Mouse (Mus musculus) CH12.LX (cell line): ENCODE data around the gene Cacng4. TPM values are rescaled to one million over a fixed set of nuclear protein-coding genes. Genes with fewer than 3 reads are reported as not detected.
A peak's percentile ranks its signal among the peaks of the same experiment; 100 is the strongest.

ENCODE experiments used
- DNase-seq: peaks from one replicate; pipeline ENCODE4 v3.0.0-alpha.2; 2013; ENCODE audit errors: extremely low read depth
- H3K27ac ChIP-seq: 2 replicates; pipeline ENCODE4 v1.5.1; 2012; ENCODE audit warnings: low read depth, mild to moderate bottlenecking, control low read depth, moderate library complexity; ENCODE audit not compliant: insufficient read depth
- H3K27me3 ChIP-seq: replicated peaks from 2 replicates; pipeline ENCODE3; 2012; ENCODE audit warnings: inconsistent platforms
- H3K36me3 ChIP-seq, 2 experiments: replicated peaks in 1 of 2; 2 replicates each; pipeline versions ENCODE3 to v1.6.1; 2012; ENCODE audit warnings: inconsistent platforms in 1 of 2, low read length in 1 of 2, mild to moderate bottlenecking in 1 of 2, mixed read lengths in 1 of 2, moderate library complexity in 1 of 2; ENCODE audit not compliant: control insufficient read depth in 1 of 2, insufficient read depth in 1 of 2
- H3K4me1 ChIP-seq, 2 experiments: 2 replicates each; pipeline ENCODE4 v1.6.1; 2012; ENCODE audit warnings: inconsistent platforms in 1 of 2, moderate library complexity in 1 of 2; ENCODE audit not compliant: insufficient read depth in 2 of 2, control insufficient read depth in 1 of 2
- H3K4me2 ChIP-seq: 2 replicates; pipeline ENCODE4 v1.6.1; 2012; ENCODE audit warnings: low read depth, mild to moderate bottlenecking, control low read depth; ENCODE audit not compliant: poor library complexity, insufficient read depth, severe bottlenecking
- H3K4me3 ChIP-seq, 3 experiments: fragments of 150-350 bp in 1 of 3; sonication (generic) in 1 of 3; replicated peaks in 1 of 3; 2 replicates each; pipeline versions ENCODE3 to v1.5.1; 2011 to 2012; ENCODE audit warnings: low read depth in 2 of 3, low read length in 2 of 3, mild to moderate bottlenecking in 2 of 3, moderate library complexity in 2 of 3, control low read depth in 1 of 3, improper control_type of control experiment in 1 of 3, inconsistent platforms in 1 of 3, mixed read lengths in 1 of 3; ENCODE audit not compliant: poor library complexity in 1 of 3
- H3K79me2 ChIP-seq: replicated peaks from 2 replicates; pipeline ENCODE4 v1.6.1; 2012; ENCODE audit warnings: mild to moderate bottlenecking, moderate library complexity; ENCODE audit not compliant: control insufficient read depth, poor library complexity, insufficient read depth, severe bottlenecking; ENCODE audit errors: extremely low read depth
- H3K9ac ChIP-seq: 2 replicates; pipeline ENCODE4 v1.6.1; 2012; ENCODE audit warnings: low read depth, mild to moderate bottlenecking, control low read depth, moderate library complexity; ENCODE audit not compliant: insufficient read depth
- H3K9me3 ChIP-seq: replicated peaks from 2 replicates; pipeline ENCODE3; 2012; ENCODE audit warnings: low read length, inconsistent platforms, mixed read lengths
- BHLHE40 ChIP-seq: IDR thresholded peaks from 2 replicates; pipeline ENCODE4 v1.6.1; 2011; ENCODE audit warnings: mild to moderate bottlenecking, low read depth, low read length, improper control_type of control experiment
- CHD2 ChIP-seq: IDR thresholded peaks from 2 replicates; pipeline ENCODE4 v1.6.1; 2011; ENCODE audit warnings: low read length, improper control_type of control experiment
- E2F4 ChIP-seq: IDR thresholded peaks from 2 replicates; pipeline ENCODE4 v1.6.1; 2011; ENCODE audit warnings: low read depth, low read length, improper control_type of control experiment; ENCODE audit not compliant: insufficient replicate concordance
- ETS1 ChIP-seq: conservative IDR thresholded peaks from 2 replicates; pipeline ENCODE4 v1.6.1; 2012; ENCODE audit warnings: low read depth, mild to moderate bottlenecking, inconsistent platforms, low read length, improper control_type of control experiment, moderate library complexity
- GABPA ChIP-seq: IDR thresholded peaks from 2 replicates; pipeline ENCODE4 v1.6.1; 2012; ENCODE audit warnings: low read depth, low read length, improper control_type of control experiment, inconsistent platforms; ENCODE audit not compliant: insufficient replicate concordance
- HCFC1 ChIP-seq: IDR thresholded peaks from 2 replicates; pipeline ENCODE4 v1.6.1; 2012; ENCODE audit warnings: low read depth, mild to moderate bottlenecking, inconsistent platforms, low read length, improper control_type of control experiment
- IRF4 ChIP-seq: IDR thresholded peaks from 2 replicates; pipeline ENCODE4 v1.6.1; 2014; ENCODE audit warnings: low read depth, mild to moderate bottlenecking, inconsistent platforms, low read length, improper control_type of control experiment
- JUN ChIP-seq: IDR thresholded peaks from 2 replicates; pipeline ENCODE4 v1.6.1; 2011; ENCODE audit warnings: low read depth, mild to moderate bottlenecking, low read length, improper control_type of control experiment, moderate library complexity; ENCODE audit not compliant: insufficient read depth
- JUND ChIP-seq: conservative IDR thresholded peaks from 2 replicates; pipeline ENCODE4 v1.6.1; 2011; ENCODE audit warnings: low read depth, low read length, improper control_type of control experiment
- MAFK ChIP-seq: IDR thresholded peaks from 2 replicates; pipeline ENCODE4 v1.6.1; 2011; ENCODE audit warnings: low read length, improper control_type of control experiment; ENCODE audit not compliant: insufficient replicate concordance
- MAX ChIP-seq: IDR thresholded peaks from 2 replicates; pipeline ENCODE4 v1.6.1; 2011; ENCODE audit warnings: low read length, improper control_type of control experiment
- MAZ ChIP-seq: IDR thresholded peaks from 2 replicates; pipeline ENCODE4 v1.6.1; 2012; ENCODE audit warnings: low read depth, mild to moderate bottlenecking, inconsistent platforms, low read length, improper control_type of control experiment, moderate library complexity
- MEF2A ChIP-seq: IDR thresholded peaks from 2 replicates; pipeline ENCODE4 v1.6.1; 2014; ENCODE audit warnings: low read depth, mild to moderate bottlenecking, inconsistent platforms, low read length, improper control_type of control experiment, borderline replicate concordance
- MXI1 ChIP-seq: IDR thresholded peaks from 2 replicates; pipeline ENCODE4 v1.6.1; 2011; ENCODE audit warnings: mild to moderate bottlenecking, low read depth, low read length, improper control_type of control experiment
- MYC ChIP-seq: IDR thresholded peaks from 2 replicates; pipeline ENCODE4 v1.6.1; 2011; ENCODE audit warnings: low read depth, mild to moderate bottlenecking, improper control_type of control experiment, low read length
- NELFE ChIP-seq: IDR thresholded peaks from 2 replicates; pipeline ENCODE4 v1.6.1; 2011; ENCODE audit warnings: low read depth, low read length, improper control_type of control experiment
- PAX5 ChIP-seq: IDR thresholded peaks from 2 replicates; pipeline ENCODE4 v1.6.1; 2012; ENCODE audit warnings: low read length, inconsistent platforms, mixed read lengths
- POLR2A ChIP-seq: IDR thresholded peaks from 2 replicates; pipeline ENCODE4 v1.6.1; 2011; ENCODE audit warnings: low read depth, mild to moderate bottlenecking, improper control_type of control experiment, low read length
- POLR2AphosphoS2 ChIP-seq: IDR thresholded peaks from 2 replicates; pipeline ENCODE4 v1.6.1; 2011; ENCODE audit warnings: low read depth, low read length, improper control_type of control experiment
- RAD21 ChIP-seq: IDR thresholded peaks from 2 replicates; pipeline ENCODE4 v1.6.1; 2011; ENCODE audit warnings: low read depth, mild to moderate bottlenecking, low read length, improper control_type of control experiment, moderate library complexity
- RCOR1 ChIP-seq: conservative IDR thresholded peaks from 2 replicates; pipeline ENCODE4 v1.6.1; 2012; ENCODE audit warnings: low read depth, mild to moderate bottlenecking, inconsistent platforms, low read length, improper control_type of control experiment
- SIN3A ChIP-seq: IDR thresholded peaks from 2 replicates; pipeline ENCODE4 v1.6.1; 2012; ENCODE audit warnings: low read length, improper control_type of control experiment, inconsistent platforms
- SMC3 ChIP-seq: IDR thresholded peaks from 2 replicates; pipeline ENCODE4 v1.6.1; 2011; ENCODE audit warnings: low read depth, low read length, improper control_type of control experiment
- TBP ChIP-seq: conservative IDR thresholded peaks from 2 replicates; pipeline ENCODE4 v1.6.1; 2011; ENCODE audit warnings: low read depth, low read length, improper control_type of control experiment
- TCF12 ChIP-seq: IDR thresholded peaks from 2 replicates; pipeline ENCODE4 v1.6.1; 2014; ENCODE audit warnings: low read depth, mild to moderate bottlenecking, inconsistent platforms, low read length, improper control_type of control experiment
- USF1 ChIP-seq: IDR thresholded peaks from 2 replicates; pipeline ENCODE4 v1.6.1; 2014; ENCODE audit warnings: low read depth, mild to moderate bottlenecking, inconsistent platforms, low read length, improper control_type of control experiment
- USF2 ChIP-seq: conservative IDR thresholded peaks from 2 replicates; pipeline ENCODE4 v1.6.1; 2011; ENCODE audit warnings: low read depth, low read length, improper control_type of control experiment
- ZKSCAN1 ChIP-seq: IDR thresholded peaks from 2 replicates; pipeline ENCODE4 v1.6.1; 2012; ENCODE audit warnings: low read depth, inconsistent platforms, low read length, improper control_type of control experiment, borderline replicate concordance
- ZMIZ1 ChIP-seq: IDR thresholded peaks from 2 replicates; pipeline ENCODE4 v1.6.1; 2012; ENCODE audit warnings: low read depth, mild to moderate bottlenecking, inconsistent platforms, low read length, improper control_type of control experiment
- ZNF384 ChIP-seq: IDR thresholded peaks from 2 replicates; pipeline ENCODE4 v1.6.1; 2012; ENCODE audit warnings: low read depth, low read length, improper control_type of control experiment, inconsistent platforms
- dilution Hi-C: fragments of 300-500 bp; cut with MboI; formaldehyde crosslinking; loops from 2 replicates; pipeline ENCODE4 v1.14.3; 2020; ENCODE audit warnings: low sequenced_read_pairs; ENCODE audit not compliant: extremely low pct_unique_long_range_greater_than_20kb, extremely low pct_ligation_motif_present
- in situ Hi-C: fragments of 300-500 bp; cut with MboI; formaldehyde crosslinking; loops from 3 replicates; pipeline ENCODE4 v1.14.3; 2019; ENCODE audit warnings: low sequenced_read_pairs, low pct_ligation_motif_present, low pct_unique_long_range_greater_than_20kb, mixed read lengths
- polyA plus RNA-seq: library from polyadenylated mRNA; unstranded; fragments of >175 nt; gene quantifications from 2 replicates; pipeline ENCODE4 v1.2.1, GENCODE M21; 2012; ENCODE audit warnings: low read depth; ENCODE audit not compliant: insufficient read length
- total RNA-seq, 2 experiments: library from RNA; depleted of rRNA; stranded (reverse); fragments of 300-350 nt in 1 of 2; fragments of >200 nt in 1 of 2; gene quantifications; 2 replicates each; pipeline ENCODE4 v1.2.3; 2012 to 2014

Gene Cacng4
- total and polyA plus RNA-seq, 3 experiments: not detected

DNA sequence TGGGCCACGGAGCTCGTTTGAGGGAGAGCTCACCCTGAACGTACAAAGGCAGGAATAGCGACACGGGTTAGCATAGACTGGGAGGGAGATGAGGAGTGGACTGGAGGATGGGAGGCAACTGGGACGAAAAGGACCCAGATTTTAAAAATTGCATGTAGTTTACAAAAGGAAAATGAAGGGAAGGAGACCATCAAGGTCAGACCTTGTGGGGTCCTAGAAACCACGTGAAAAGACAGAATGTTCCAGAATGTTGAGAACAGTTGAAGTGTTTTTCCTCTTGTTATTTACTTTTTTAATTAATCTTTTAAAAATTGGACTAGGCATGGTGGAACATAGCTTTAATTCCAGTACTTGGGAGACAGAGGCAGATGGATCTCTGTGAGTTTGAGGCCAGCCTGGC lies 73.3 kb downstream of the Cacng4 start:
- in situ Hi-C loops: no loop called here
- no peak for TF ChIP-seq RAD21
- peak; percentile 93 for TF ChIP-seq ZMIZ1
- no peak for TF ChIP-seq ETS1
- TF ChIP-seq PAX5: no peak
- peak; percentile 56; the same call in 1 of the 2 replicates for TF ChIP-seq POLR2A
- TF ChIP-seq, all 38 proteins: peak for 2
- Histone ChIP-seq H3K36me3 (no peaks in the 10 kb centered on the region), H3K27me3 (no peaks in the 10 kb centered on the region), H3K4me2 (peak overlapping the region; percentile 68), H3K9ac (peak overlapping the region; percentile 17), H3K27ac (no peak overlapping the region), H3K9me3 (peaks cover 17% of the 10 kb centered on the region), H3K4me3 (peak overlapping the region in 1 of 3 experiments; percentile 15), H3K79me2 (no peaks in the 10 kb centered on the region), H3K4me1 (peaks cover 9 to 21% of the 10 kb centered on the region in 2 experiments)
- dilution Hi-C loops: no loop called here
- no peak for DNase-seq

DNA sequence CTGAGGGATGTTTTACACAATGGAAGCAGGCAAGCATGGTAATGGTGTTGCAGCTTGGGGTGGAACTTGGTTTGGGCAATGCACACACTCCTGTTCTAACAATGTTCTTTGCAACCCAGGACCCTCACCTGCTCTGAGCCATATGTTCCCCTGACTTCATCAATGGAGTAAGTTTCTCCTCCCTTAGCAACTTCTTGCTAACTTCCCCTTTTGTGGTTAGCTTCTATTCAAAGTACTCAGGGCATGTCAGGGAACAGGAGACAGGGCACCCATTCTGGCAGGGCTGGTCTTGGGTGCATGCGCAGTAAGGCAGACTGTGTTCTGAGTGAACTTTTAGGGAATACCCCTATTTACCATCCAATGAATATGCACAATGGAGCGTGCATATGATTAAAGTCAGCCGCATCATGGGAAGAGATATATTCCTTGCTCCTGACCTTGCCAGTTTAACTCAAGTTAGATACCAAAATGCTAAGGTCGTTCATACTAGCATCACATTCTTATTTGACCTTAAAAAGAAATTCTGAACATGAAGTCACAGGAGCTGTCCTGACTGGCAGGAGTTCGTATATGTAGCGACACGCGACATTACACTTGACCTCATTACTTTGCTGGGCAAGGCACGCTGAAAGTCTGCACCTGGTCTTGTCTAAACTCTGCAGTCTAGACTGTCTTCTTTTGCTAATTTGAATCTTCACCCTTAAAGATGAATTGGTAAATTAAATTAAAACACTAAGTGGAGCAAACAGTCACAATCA lies 73.9 kb downstream of the Cacng4 start:
- no peaks in the 10 kb centered on the region for H3K36me3 ChIP-seq
- H3K79me2 ChIP-seq: no peaks in the 10 kb centered on the region
- peak overlapping the region; percentile 17; the same call in 1 of the 2 replicates for H3K9ac ChIP-seq
- peak overlapping the region in 2 of 3 experiments; percentile 10 to 15 for H3K4me3 ChIP-seq
- peaks cover 9 to 21% of the 10 kb centered on the region in 2 experiments for H3K4me1 ChIP-seq
- dilution Hi-C loops (no loop called here), in situ Hi-C loops (no loop called here)
- DNase-seq: peak; percentile 100
- no peaks in the 10 kb centered on the region for H3K27me3 ChIP-seq
- H3K9me3 ChIP-seq: peaks cover 17% of the 10 kb centered on the region
- peak overlapping the region; percentile 68 for H3K4me2 ChIP-seq
- H3K27ac ChIP-seq: no peak overlapping the region
- no peak for TF ChIP-seq GABPA
- no peak for TF ChIP-seq HCFC1
- TF ChIP-seq MAFK: peak; percentile 63
- TF ChIP-seq JUND: peak; percentile 68; the same call in 1 of the 2 replicates
- no peak for TF ChIP-seq E2F4
- peak; percentile 78 for TF ChIP-seq MEF2A
- TF ChIP-seq NELFE: peak; percentile 26; the same call in 1 of the 2 replicates
- TF ChIP-seq SMC3: 0 out of 2 replicates have a peak, but pooled peaks have one; percentile 1
- 0 out of 2 replicates have a peak, but pooled peaks have one; percentile 37 for TF ChIP-seq MXI1
- TF ChIP-seq SIN3A: no peak; the same call in 1 of the 2 replicates
- peak; percentile 73 for TF ChIP-seq IRF4
- no peak; the same call in 1 of the 2 replicates for TF ChIP-seq RCOR1
- peak; percentile 71 for TF ChIP-seq TCF12
- no peak; the same call in 1 of the 2 replicates for TF ChIP-seq MAX
- TF ChIP-seq USF1: no peak
- no peak for TF ChIP-seq ZKSCAN1
- peak; percentile 97 for TF ChIP-seq TBP
- peak; percentile 13; the same call in 1 of the 2 replicates for TF ChIP-seq CHD2
- peak; percentile 28; the same call in 1 of the 2 replicates for TF ChIP-seq MYC
- peak; percentile 88 for TF ChIP-seq BHLHE40
- no peak for TF ChIP-seq POLR2A
- TF ChIP-seq MAZ: no peak
- peak; percentile 77 for TF ChIP-seq JUN
- TF ChIP-seq PAX5: no peak
- TF ChIP-seq ETS1: peak; percentile 81
- TF ChIP-seq POLR2AphosphoS2: no peak
- TF ChIP-seq USF2: peak; percentile 19; the same call in 1 of the 2 replicates
- TF ChIP-seq ZNF384: no peak
